Mouse (Mus musculus) limb, embryonic 15.5 days (tissue): ENCODE results near the gene Syne2. TPM values are rescaled to one million over a fixed set of nuclear protein-coding genes. Genes with fewer than 3 reads are reported as not detected.
A peak's percentile ranks its signal among the peaks of the same experiment; 100 is the strongest.
"Not testable (repeated sequence)": the region's sequence is repeated elsewhere in the genome, so short reads cannot be mapped to it uniquely, and the experiment has no call there.

ENCODE experiments used
- ATAC-seq: fragments of 200-750 bp; cut with Nextera tagmentation; 2 replicates; pipeline ENCODE4 v1.8.0; 2017; ENCODE audit warnings: low read depth, moderate TSS enrichment; ENCODE audit not compliant: insufficient number of reproducible peaks, low FRiP score, low TSS enrichment
- H3K27ac ChIP-seq: fragments of 300-500 bp; sonication (generic); 2 replicates; pipeline ENCODE4 v1.5.1; 2015; ENCODE audit warnings: moderate library complexity, mild to moderate bottlenecking, inconsistent platforms
- H3K27me3 ChIP-seq: fragments of 300-500 bp; sonication (generic); 2 replicates; pipeline ENCODE4 v1.6.1; 2015; ENCODE audit warnings: inconsistent platforms
- H3K36me3 ChIP-seq: fragments of 300-500 bp; sonication (generic); 2 replicates; pipeline ENCODE4 v1.6.1; 2015; ENCODE audit warnings: inconsistent platforms
- H3K4me1 ChIP-seq: fragments of 300-500 bp; sonication (generic); 2 replicates; pipeline ENCODE4 v1.6.1; 2015; ENCODE audit warnings: inconsistent platforms
- H3K4me2 ChIP-seq: fragments of 300-500 bp; sonication (generic); 2 replicates; pipeline ENCODE4 v1.6.1; 2015; ENCODE audit warnings: mild to moderate bottlenecking, inconsistent platforms
- H3K4me3 ChIP-seq: fragments of 300-500 bp; sonication (generic); 2 replicates; pipeline ENCODE4 v1.5.1; 2015; ENCODE audit warnings: mild to moderate bottlenecking, inconsistent platforms
- H3K9ac ChIP-seq: fragments of 300-500 bp; sonication (generic); 2 replicates; pipeline ENCODE4 v1.6.1; 2015; ENCODE audit warnings: inconsistent platforms
- H3K9me3 ChIP-seq: fragments of 300-500 bp; sonication (generic); 2 replicates; pipeline ENCODE4 v1.6.1; 2016; ENCODE audit warnings: inconsistent platforms
- WGBS: fragments of 180-500 bp; shearing (Covaris S2); methylation state at CpG from one replicate; pipeline ENCODE4 v1.1.7; 2015; 5-methylcytosine and 5-hydroxymethylcytosine counted together
- microRNA-seq: library from miRNA; unstranded; fragments of <30 nt; microRNA quantifications from one replicate; pipeline ENCODE4, GENCODE M21; 2016
- polyA plus RNA-seq: library from polyadenylated mRNA; unstranded; fragments of >200 nt; fragmentation: Nextera tagmentation; extraction: Ambion mirVana; gene quantifications from 2 replicates; pipeline ENCODE4 v1.2.1, GENCODE M21; 2015

Syne2 gene
- polyA plus RNA-seq, 1 experiment from 2014 or later, result 45.9 TPM

GRCm38 (mm10) chr12:76128831-76129230, 310.9 kb downstream of the Syne2 start:
- no peak overlapping the region for H3K4me3 ChIP-seq
- H3K9me3 ChIP-seq, result no peaks in the 10 kb centered on the region
- no peak overlapping the region for H3K9ac ChIP-seq
- no peak overlapping the region for H3K4me2 ChIP-seq
- WGBS, result 78% methylated on average over 10 of the region's 10 CpGs
- no peaks in the 10 kb centered on the region for H3K36me3 ChIP-seq
- H3K27me3 ChIP-seq, result no peaks in the 10 kb centered on the region
- ATAC-seq, result no peak
- no peaks in the 10 kb centered on the region for H3K4me1 ChIP-seq
- H3K27ac ChIP-seq, result no peak overlapping the region

GRCm38 (mm10) chr12:76130281-76130680, 312.3 kb downstream of the Syne2 start:
- Histone ChIP-seq H3K4me3 (no peak overlapping the region), H3K4me1 (no peaks in the 10 kb centered on the region), H3K9ac (no peak overlapping the region), H3K27me3 (no peaks in the 10 kb centered on the region), H3K27ac (no peak overlapping the region), H3K4me2 (no peak overlapping the region), H3K9me3 (no peaks in the 10 kb centered on the region), H3K36me3 (no peaks in the 10 kb centered on the region)
- WGBS, result 25% methylated on average over 4 of the region's 4 CpGs
- no peak for ATAC-seq

- no peak overlapping the region for H3K9ac ChIP-seq
- 86% methylated on average over 6 of the region's 6 CpGs for WGBS
- H3K27me3 ChIP-seq, result no peaks in the 10 kb centered on the region
- H3K9me3 ChIP-seq, result no peaks in the 10 kb centered on the region
- no peak for ATAC-seq
- H3K4me3 ChIP-seq, result no peak overlapping the region
- H3K27ac ChIP-seq, result no peak overlapping the region
- no peaks in the 10 kb centered on the region for H3K4me1 ChIP-seq
- H3K36me3 ChIP-seq, result no peaks in the 10 kb centered on the region
- no peak overlapping the region for H3K4me2 ChIP-seq
Observed at GRCm38 (mm10) chr12:76130891-76131290, 313.0 kb downstream of the Syne2 start.

GRCm38 (mm10) chr12:76132591-76132990, 314.7 kb downstream of the Syne2 start:
- peaks cover 2% of the 10 kb centered on the region; the same call in 1 of the 2 replicates for H3K4me1 ChIP-seq
- no peaks in the 10 kb centered on the region for H3K36me3 ChIP-seq
- no peaks in the 10 kb centered on the region for H3K9me3 ChIP-seq
- H3K4me3 ChIP-seq, result no peak overlapping the region
- H3K27me3 ChIP-seq, result no peaks in the 10 kb centered on the region
- H3K27ac ChIP-seq, result no peak overlapping the region
- no peak for ATAC-seq
- H3K4me2 ChIP-seq, result no peak overlapping the region
- no peak overlapping the region for H3K9ac ChIP-seq
- 72% methylated on average over 4 of the region's 4 CpGs for WGBS

GRCm38 (mm10) chr12:76133081-76133480, 315.1 kb downstream of the Syne2 start:
- ATAC-seq, result not testable (repeated sequence)

GRCm38 (mm10) chr12:76136701-76137100, 318.8 kb downstream of the Syne2 start:
- 35% methylated on average over 6 of the region's 6 CpGs for WGBS
- Histone ChIP-seq H3K27ac (no peak overlapping the region), H3K9me3 (no peaks in the 10 kb centered on the region), H3K4me1 (peaks cover 2% of the 10 kb centered on the region; the same call in 1 of the 2 replicates), H3K36me3 (no peaks in the 10 kb centered on the region), H3K9ac (no peak overlapping the region), H3K4me3 (no peak overlapping the region), H3K4me2 (no peak overlapping the region), H3K27me3 (no peaks in the 10 kb centered on the region)
- no peak for ATAC-seq

More at GRCm38 (mm10) chr12:76133081-76133480, 315.1 kb downstream of the Syne2 start:
- 80% methylated on average over 9 of the region's 9 CpGs for WGBS
- H3K4me3 ChIP-seq, H3K27me3 ChIP-seq, H3K4me1 ChIP-seq, H3K36me3 ChIP-seq, H3K9me3 ChIP-seq, H3K9ac ChIP-seq, H3K27ac ChIP-seq, H3K4me2 ChIP-seq: not testable (repeated sequence)

GRCm38 (mm10) chr12:76152389-76152788, 334.5 kb downstream of the Syne2 start:
- not testable (repeated sequence) for H3K9ac ChIP-seq, H3K27ac ChIP-seq, H3K27me3 ChIP-seq, ATAC-seq, H3K4me1 ChIP-seq, H3K36me3 ChIP-seq, H3K9me3 ChIP-seq
- peak overlapping the region; percentile 26 for H3K4me3 ChIP-seq
- H3K4me2 ChIP-seq, result peak overlapping the region; percentile 42
- 15% methylated on average over 30 of the region's 30 CpGs for WGBS

Small RNA genes lying within 50 kb of the gene (microRNA-seq; reads per million reads assigned to microRNA genes)
- 2.3 reads per million, percentile 4 among the genes with 10 or more reads in this experiment for gene Mir5101

Other genes starting within 250 kb of the Syne2 start
- gene Ppp2r5e, start 221.9 kb upstream of the Syne2 start, polyA plus RNA-seq, result 9.1 and 11.5 TPM in 2 replicates
- gene Wdr89, start 148.6 kb upstream of the Syne2 start, polyA plus RNA-seq, result 10.8 and 11.0 TPM in 2 replicates
- gene Sgpp1, start 82.4 kb upstream of the Syne2 start, polyA plus RNA-seq, result 36.2 and 40.7 TPM in 2 replicates